Mouse (Mus musculus) ovary, postnatal 36 days (tissue): ENCODE results near the gene Ffar2.

Source experiments
- DNase-seq: peaks from one replicate; pipeline ENCODE4 v3.0.0; 2022; ENCODE audit warnings: low spot score, mixed read lengths

Ffar2 gene

DNA sequence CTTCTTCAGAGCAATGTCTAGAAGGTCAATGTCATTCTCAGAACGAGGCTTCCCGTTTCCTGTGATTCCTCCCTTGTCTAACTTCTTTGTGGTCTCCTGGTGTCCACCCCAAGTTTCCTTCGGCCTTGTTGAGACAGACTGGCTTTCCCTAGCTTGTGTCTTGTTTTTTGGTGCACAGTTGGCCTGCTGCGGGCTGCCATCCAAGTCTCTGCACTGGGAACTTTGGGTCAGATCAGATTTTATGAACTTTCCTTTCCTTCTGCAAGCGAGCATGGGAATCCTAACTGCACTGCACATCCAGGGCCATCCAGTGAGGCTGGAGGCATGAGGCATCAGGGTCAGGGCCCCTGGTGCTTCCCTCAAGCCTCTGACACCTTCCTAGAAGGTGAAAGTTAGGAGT lies 2.0 kb downstream of the Ffar2 start:
- DNase-seq: no peak

DNA sequence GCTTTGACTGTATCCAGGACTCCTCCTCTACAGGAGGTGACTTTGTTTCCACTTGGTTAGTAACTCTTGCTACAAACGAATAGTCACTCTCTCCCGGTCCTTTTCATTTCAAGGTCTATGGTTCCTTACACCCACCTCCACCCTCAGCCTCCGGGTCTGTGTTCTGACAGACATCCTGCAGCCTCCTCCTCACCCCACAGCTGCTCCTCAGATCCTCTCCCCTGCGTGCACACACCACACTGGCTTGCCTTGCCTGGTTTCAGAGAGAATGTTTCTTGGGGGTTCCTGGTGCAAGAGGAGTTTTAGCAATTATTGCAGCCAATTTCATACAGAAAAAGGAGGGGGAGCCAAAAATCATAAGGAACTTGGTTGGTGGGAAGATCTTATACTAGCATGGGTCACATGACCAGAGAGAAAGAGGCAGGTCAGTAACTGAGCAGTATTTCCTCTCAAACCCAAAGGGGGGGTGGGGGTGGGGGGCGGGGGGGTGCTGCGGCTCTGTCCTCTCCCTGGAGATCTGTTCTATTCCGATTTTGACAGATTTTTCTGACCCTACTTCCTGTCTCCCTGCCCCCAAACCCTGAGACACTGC lies 2.6 kb downstream of the Ffar2 start:
- no peak for DNase-seq

DNA sequence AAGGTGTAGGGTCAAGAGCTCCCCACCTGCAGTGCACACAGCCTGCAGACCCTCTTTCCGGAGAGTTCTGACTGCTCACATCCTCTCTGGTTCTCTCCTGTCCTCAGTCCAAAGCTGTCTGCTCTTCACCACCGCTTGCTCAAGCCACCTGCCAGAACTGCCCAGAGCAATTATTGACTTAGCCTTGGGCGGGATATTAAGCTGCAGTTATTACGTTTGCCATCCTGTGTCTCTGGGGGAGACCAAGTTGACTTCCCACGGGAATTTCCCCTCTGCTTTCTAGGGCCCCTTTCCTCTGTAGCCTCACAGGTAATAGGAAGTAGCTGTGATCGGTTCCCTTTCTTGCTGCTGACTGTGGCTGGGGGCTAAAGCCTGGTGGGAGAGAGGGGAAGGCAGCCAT lies 3.4 kb downstream of the Ffar2 start:
- no peak for DNase-seq

DNA sequence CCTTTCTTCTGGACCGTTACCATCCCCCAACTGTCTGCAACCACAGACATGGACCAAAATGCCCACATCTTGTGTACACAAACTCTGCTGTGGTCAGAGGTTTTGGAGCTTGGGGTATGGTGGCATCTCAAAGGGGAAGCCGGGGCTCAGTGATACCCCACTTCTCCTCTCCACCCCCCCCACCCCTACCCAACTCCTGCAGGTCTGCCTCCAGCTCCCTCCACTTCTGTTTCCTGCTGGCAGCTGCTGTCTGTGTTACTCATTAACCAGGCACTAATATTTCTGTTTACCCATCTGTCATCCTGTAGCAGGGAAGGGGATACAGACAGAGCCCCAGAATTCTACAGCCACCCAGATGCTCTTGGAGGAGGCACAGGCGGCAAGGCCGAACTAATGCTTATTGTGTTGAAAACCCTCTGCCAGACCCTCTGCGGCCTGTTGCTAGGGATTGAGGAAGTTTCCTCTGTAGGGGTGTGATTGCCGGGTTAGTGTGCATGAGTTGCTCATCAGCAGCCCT lies 11.2 kb downstream of the Ffar2 start:
- DNase-seq: no peak

DNA sequence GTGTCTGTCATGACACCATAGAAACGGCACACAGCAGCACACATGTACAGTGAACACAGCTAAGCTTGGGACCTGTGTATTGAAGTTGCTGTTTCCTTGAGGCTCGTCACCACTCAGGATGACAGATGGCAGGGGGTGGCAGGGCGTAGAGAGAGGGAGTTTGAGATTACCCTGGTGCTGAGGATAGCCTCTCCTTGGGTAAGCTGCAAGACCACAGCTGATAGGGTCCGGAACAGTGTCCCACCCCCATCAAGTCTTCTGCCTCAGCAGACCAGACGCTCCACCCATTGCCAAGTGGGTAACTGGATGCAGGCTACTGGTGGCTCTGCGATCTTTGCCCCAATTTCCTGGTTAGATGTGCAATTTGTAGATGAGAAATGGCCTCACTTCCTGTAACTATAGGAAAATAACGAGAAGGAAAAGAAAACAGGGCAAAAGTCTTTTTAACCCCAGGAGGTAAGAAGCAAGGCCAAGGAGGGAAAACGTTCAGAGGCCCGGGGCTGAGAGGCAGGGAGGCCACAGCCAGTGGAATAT lies 11.8 kb downstream of the Ffar2 start:
- DNase-seq: no peak

GRCm38 (mm10) chr7:30810319-30810718 lies 13.3 kb downstream of the Ffar2 start:
- no peak for DNase-seq

DNA sequence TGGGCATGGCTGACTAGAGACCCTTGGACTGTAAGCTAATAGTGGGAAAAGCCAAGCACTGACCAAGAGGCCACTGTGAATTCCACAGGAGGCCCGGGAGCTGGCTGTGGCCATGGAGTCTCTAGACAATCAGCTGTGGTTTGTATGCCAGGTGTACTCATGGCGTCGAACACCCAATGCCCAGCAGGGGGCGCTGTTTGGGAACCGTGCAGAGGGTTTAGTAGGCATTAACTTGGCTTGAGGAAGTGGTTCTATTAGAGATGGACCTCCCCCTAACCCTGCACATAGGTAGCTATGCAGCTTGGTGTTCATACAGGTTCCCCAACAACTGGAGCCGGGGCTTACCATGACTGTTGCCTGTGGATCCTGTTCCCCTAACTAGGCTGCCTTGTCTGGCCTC lies 17.7 kb downstream of the Ffar2 start:
- peak; percentile 36 for DNase-seq

DNA sequence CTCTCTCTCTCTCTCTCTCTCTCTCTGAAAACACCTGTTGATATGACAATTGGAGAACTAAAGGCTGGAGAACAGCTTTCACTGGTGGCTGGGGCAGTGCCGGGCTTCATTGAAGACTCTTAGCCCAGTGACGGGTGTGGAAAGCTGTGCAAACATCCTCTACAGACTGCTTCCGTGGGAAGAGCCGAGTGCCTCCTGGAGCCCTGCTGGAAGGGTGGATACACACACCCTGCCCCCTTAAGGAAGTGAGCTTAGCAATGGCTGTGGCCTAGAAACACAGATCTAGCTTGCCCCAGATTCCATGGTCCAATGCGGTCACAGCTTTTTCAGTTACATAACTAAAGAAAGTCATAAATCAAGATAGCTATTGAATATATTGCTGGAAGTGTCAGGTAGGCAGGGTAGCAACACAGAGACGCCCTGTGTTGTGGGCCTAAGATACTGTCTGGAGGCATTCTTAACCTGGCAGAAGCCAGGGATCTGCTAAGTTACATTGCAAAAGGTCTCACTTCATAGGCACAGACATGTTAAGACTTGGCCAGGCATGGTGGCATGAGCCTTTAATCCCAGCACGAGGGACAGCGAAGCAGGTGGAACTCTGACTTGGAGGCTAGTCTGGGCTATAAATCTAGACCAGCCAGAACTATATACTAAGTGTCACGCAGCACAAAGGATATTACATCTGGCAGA lies 19.4 kb downstream of the Ffar2 start:
- no peak for DNase-seq

GRCm38 (mm10) chr7:30803256-30803655 lies 20.3 kb downstream of the Ffar2 start:
- DNase-seq: no peak

GRCm38 (mm10) chr7:30800653-30801052 lies 22.9 kb downstream of the Ffar2 start:
- DNase-seq: no peak

- no peak for DNase-seq
Observed at GRCm38 (mm10) chr7:30796790-30797189, 26.8 kb downstream of the Ffar2 start.

DNA sequence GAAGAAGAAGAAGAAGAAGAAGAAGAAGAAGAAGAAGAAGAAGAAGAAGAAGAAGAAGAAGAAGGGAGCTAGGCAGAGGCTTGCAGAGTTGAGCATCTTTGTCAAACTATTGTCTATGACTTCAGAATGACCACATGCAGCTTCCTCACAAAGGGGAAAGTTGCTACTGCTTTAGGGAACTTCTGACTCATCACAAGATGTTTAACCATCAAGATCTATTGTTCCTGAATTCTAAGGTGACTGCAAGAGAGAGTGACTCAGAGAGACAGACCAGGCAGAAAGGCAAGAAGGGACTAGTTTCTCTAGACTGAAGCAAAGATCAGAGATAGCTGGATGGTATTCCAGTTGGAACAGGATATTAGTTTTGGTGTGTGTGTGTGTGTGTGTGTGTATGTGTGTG lies 28.7 kb downstream of the Ffar2 start:
- no peak for DNase-seq

- no peak for DNase-seq
Observed at GRCm38 (mm10) chr7:30791921-30792320, 31.7 kb downstream of the Ffar2 start.

DNA sequence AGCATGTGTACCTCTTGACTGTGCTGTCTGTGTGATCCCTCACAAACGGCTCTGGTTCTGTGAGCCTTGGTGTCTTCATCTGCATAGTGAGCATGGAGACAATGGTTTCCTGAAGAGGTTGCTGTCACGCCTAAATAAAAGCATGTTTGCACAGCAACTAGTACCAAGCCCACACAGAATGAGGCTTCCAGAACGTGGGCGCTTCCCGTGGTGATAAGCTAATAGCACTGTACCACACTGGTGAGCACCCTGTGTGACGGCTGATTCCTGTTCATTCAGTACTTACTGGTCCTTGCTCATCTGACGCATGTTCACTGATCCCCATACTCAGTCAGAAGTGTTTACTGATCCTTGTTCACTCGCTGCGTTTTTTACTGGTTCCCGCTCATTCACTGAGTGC lies 33.4 kb downstream of the Ffar2 start:
- DNase-seq: no peak

DNA sequence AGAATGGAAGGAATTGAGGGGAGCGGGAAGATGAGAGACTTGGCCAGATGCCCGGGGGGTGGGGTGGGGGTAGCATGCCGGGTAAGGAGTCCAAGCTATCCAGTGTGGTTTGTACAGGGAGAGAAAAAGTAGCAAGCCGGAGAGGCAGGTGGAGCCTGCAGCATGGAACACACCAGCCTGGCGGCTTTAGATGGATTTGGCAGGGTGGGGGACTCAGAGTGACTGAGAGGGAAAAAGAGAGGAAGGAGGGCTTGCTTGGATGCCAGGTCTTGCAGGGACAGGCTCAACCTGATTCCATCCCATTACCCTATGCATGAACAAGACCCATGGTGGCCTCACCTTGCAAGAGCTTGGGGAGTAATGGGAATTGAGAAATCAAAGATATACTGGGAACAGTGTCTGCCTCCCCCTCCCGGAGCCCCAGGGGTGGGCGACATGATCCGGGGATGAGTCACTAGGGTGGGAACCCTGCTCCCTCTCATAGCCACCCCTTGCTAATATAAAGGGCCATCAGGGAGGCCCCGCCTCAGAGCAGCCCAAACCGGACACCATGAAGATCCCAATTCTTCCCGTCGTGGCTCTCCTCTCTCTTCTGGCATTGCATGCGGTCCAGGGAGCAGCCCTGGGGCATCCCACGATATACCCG lies 36.1 kb downstream of the Ffar2 start, which contains the start of gene Krtdap:
TSS of gene Krtdap (plus strand) at position 520 of the 646 bp plus-strand sequence.
- DNase-seq: no peak

DNA sequence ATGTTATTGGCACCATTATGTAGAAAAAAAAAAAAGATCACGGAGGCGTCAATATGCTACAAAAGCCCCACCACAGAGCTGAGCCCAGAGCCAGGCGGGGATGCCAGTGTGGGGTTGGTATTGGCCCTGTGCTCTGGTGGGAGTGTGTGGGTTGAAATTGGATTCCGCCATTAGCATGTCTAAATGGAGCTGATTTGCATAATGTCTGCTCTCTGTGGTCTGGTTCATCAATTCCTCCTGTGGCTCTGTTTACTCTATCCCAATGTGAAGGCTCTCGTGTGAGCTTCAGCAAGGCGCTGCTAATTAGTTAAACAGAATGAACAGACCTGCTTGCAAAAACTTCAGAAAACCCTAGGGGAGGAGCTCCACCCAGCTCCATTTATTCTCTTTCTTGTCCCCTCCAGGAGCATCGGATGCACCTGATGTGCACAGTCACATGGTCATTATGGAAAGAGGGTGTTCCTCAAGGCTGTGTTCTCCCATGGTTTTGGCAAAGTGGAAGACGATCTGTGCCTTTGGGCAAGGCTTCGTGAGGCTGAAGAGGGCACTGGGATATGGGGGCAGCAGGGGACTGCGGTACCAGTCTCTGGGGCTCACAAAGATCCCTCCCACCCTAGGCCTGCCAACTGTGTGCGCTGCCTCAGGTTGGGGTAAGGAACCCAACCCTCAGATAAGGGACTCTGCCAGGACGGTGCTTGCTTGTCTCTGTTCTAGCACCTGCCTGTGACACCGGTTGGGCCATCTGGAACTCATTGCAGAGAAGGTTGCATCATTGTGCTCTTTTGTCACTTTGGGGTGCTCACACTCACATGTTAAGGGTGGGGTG lies 37.6 kb downstream of the Ffar2 start:
- DNase-seq: no peak

DNA sequence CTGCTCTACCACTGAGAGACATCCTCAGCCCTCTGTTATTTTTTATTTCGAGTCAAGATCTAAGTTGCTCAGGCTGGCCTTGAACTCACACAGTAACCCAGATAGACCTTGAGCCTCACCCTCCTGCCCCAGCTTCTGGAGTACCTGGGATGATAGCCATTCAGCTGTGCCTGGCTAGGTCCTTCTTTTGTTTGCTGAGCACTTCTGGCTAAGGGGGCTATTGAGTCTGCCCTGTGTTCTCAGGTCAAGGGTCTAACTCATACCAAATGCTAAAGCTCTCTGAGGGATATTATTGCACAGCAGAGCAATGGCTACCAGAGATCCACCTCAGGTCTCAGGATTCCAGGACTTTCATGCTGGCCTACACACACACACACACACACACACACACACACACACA lies 38.4 kb downstream of the Ffar2 start:
- no peak for DNase-seq

GRCm38 (mm10) chr7:30782658-30783057 lies 40.9 kb downstream of the Ffar2 start:
- no peak for DNase-seq

- no peak for DNase-seq
Observed at GRCm38 (mm10) chr7:30781792-30782191, 41.8 kb downstream of the Ffar2 start.

DNA sequence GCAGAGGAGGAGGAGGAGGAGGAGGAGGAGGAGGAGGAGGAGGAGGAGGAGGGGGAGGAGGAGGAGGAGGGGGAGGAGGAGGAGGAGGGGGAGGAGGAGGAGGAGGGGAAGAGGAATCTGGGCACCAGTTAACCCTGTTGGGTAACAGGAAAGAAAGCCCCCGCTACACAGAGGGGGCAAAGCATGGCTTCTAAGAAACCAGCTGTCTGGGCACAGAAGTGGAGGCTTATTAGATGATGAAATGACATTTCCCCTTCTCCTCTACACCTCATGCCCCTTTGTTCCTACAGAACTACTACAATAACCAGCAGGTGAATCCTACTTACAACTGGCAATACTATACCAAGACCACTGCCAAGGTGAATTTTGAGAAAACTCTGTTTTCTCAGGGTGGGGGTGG lies 45.7 kb downstream of the Ffar2 start:
- DNase-seq: no peak

GRCm38 (mm10) chr7:30777081-30777579 lies 46.4 kb downstream of the Ffar2 start:
- no peak for DNase-seq

GRCm38 (mm10) chr7:30776104-30776503 lies 47.5 kb downstream of the Ffar2 start:
- no peak for DNase-seq
